Mouse (Mus musculus): ENCODE results near the gene Ces2h.

- TF ChIP-seq CTCF (IDR thresholded peaks at IDR 0.05; ENCODE audit: low read depth): no peak
- no peak for TF ChIP-seq EP300 (IDR thresholded peaks at IDR 0.05; ENCODE audit: low read depth)
Observed at GRCm38 (mm10) chr8:105060056-105060455, 59.4 kb downstream of the Ces2h start.

Data from heart, postnatal 0 days (tissue).